Mouse (Mus musculus) kidney, embryonic 14.5 days (tissue): ENCODE data around the gene Rogdi. TPM values are rescaled to one million over a fixed set of nuclear protein-coding genes. Genes with fewer than 3 reads are reported as not detected.

Experiments
- ATAC-seq: fragments of 200-750 bp; cut with Nextera tagmentation; 2 replicates; pipeline ENCODE4 v1.8.0; 2017; ENCODE audit warnings: moderate number of reproducible peaks, mild to moderate bottlenecking, moderate TSS enrichment, moderate library complexity; ENCODE audit not compliant: low FRiP score, low TSS enrichment
- H3K27ac ChIP-seq: fragments of 300-500 bp; sonication (generic); 2 replicates; pipeline ENCODE4 v1.5.1; 2014; ENCODE audit warnings: low read depth, mild to moderate bottlenecking, low read length, moderate library complexity, mixed read lengths
- H3K27me3 ChIP-seq: fragments of 300-500 bp; sonication (generic); 2 replicates; pipeline ENCODE4 v1.6.1; 2014; ENCODE audit warnings: mild to moderate bottlenecking, low read length; ENCODE audit not compliant: control insufficient read depth, insufficient read depth
- H3K36me3 ChIP-seq: fragments of 300-500 bp; sonication (generic); 2 replicates; pipeline ENCODE4 v1.6.1; 2014; ENCODE audit warnings: low read length, mixed read lengths; ENCODE audit not compliant: control insufficient read depth, insufficient read depth
- H3K4me1 ChIP-seq: fragments of 300-500 bp; sonication (generic); 2 replicates; pipeline ENCODE4 v1.6.1; 2014; ENCODE audit warnings: low read length, mixed read lengths; ENCODE audit not compliant: control insufficient read depth, insufficient read depth
- H3K4me2 ChIP-seq: fragments of 300-500 bp; sonication (generic); replicated peaks from 2 replicates; pipeline ENCODE4 v1.6.1; 2014; ENCODE audit warnings: low read depth, mild to moderate bottlenecking, low read length
- H3K4me3 ChIP-seq: fragments of 300-500 bp; sonication (generic); 2 replicates; pipeline ENCODE4 v1.5.1; 2014; ENCODE audit warnings: mild to moderate bottlenecking, low read length
- H3K9ac ChIP-seq: fragments of 300-500 bp; sonication (generic); 2 replicates; pipeline ENCODE4 v1.6.1; 2014; ENCODE audit warnings: low read depth, mild to moderate bottlenecking, low read length, moderate library complexity
- H3K9me3 ChIP-seq: fragments of 300-500 bp; sonication (generic); 2 replicates; pipeline ENCODE4 v1.6.1; 2016; ENCODE audit warnings: low read length; ENCODE audit not compliant: control insufficient read depth
- WGBS: fragments of 180-500 bp; shearing (Covaris S2); extraction: QIAGEN DNeasy Blood & Tissue Kit; methylation state at CpG from one replicate; pipeline ENCODE4 v1.1.7; 2014; 5-methylcytosine and 5-hydroxymethylcytosine counted together
- polyA plus RNA-seq: library from polyadenylated mRNA; unstranded; fragments of >200 nt; fragmentation: Nextera tagmentation; extraction: Ambion mirVana; gene quantifications from 2 replicates; pipeline ENCODE4 v1.2.1, GENCODE M21; 2014

Gene Rogdi
- polyA plus RNA-seq, 1 experiment from 2014 or later, result 86.2 TPM

- Histone ChIP-seq H3K9ac (no peak overlapping the region), H3K4me3 (no peak overlapping the region), H3K27me3 (no peaks in the 10 kb centered on the region), H3K27ac (no peak overlapping the region), H3K4me1 (no peaks in the 10 kb centered on the region), H3K36me3 (peaks cover 99% of the 10 kb centered on the region), H3K4me2 (no peak overlapping the region), H3K9me3 (no peaks in the 10 kb centered on the region)
- ATAC-seq, result no peak
- WGBS, result 70% methylated on average over 2 of the region's 2 CpGs
Observed at GRCm38 (mm10) chr16:5029847-5030246, 16.5 kb upstream of the Rogdi start.

GRCm38 (mm10) chr16:5024021-5024420, 10.7 kb upstream of the Rogdi start:
- 92% methylated on average over 3 of the region's 3 CpGs for WGBS
- Histone ChIP-seq H3K27me3 (no peaks in the 10 kb centered on the region), H3K36me3 (peaks cover 97% of the 10 kb centered on the region), H3K4me1 (no peaks in the 10 kb centered on the region), H3K9ac (no peak overlapping the region), H3K4me2 (no peak overlapping the region), H3K4me3 (no peak overlapping the region), H3K27ac (no peak overlapping the region), H3K9me3 (no peaks in the 10 kb centered on the region)
- no peak for ATAC-seq

GRCm38 (mm10) chr16:5014578-5014977, 1.2 kb upstream of the Rogdi start:
- H3K27ac ChIP-seq, result no peak overlapping the region
- H3K27me3 ChIP-seq, result no peaks in the 10 kb centered on the region
- no peak overlapping the region for H3K9ac ChIP-seq
- H3K9me3 ChIP-seq, result no peaks in the 10 kb centered on the region
- peaks cover 12% of the 10 kb centered on the region for H3K4me1 ChIP-seq
- H3K36me3 ChIP-seq, result peaks cover 57% of the 10 kb centered on the region
- H3K4me2 ChIP-seq, result no peak overlapping the region
- no peak for ATAC-seq
- WGBS, result 91% methylated on average over 4 of the region's 4 CpGs
- H3K4me3 ChIP-seq, result no peak overlapping the region

DNA sequence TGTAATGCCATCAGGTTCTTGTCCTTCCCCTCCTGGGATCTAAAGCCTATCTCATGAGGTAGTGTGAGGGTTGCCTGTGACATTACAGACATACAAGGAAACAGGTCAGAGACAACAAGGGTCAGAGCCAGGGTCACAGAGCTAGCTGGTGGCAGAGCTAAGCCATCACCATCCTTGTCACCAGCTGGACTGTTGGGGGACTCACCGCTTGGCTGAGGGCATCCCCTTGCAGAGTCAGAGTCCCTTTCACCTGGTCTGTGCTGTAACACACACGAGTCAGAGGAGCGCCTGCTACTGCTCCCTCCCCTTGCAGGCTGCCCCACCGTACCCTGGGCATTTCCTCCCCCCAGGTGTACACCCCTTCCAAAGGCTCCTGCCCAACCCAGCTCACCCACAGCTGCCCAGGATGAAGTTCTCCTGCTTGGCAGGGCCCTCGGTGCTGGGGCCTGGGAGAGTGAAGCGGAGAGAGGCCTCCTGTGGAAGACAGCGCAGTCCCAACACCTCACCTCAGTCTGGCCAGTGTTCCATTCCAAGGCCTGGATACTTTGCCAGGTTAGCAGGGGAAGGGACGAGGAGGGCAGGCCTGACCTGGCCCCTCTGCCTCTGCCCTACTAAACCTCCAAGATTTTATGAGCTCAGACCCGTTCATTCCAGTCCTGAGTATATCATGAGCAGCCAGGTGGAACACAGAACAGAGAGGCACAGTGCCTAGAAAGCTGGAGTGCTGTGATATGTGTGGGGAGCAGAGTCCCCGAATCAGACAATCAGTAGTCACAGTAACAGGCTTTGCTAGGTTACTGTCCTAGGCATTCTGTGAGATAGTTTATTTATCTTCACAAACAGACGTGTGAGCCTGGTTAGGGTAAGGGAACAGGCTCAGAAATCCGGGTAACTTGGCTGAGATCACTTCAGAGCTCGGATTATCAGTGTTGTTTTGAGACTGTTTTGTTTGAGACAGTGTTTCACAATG, 1.0 kb downstream of the Rogdi start:
- ATAC-seq, result no peak
- Histone ChIP-seq H3K4me3 (peak overlapping the region; percentile 71), H3K9ac (peak overlapping the region; percentile 74), H3K27me3 (no peaks in the 10 kb centered on the region), H3K9me3 (no peaks in the 10 kb centered on the region), H3K27ac (peak overlapping the region; percentile 51), H3K36me3 (peaks cover 35% of the 10 kb centered on the region), H3K4me2 (peak overlapping the region; percentile 76), H3K4me1 (peaks cover 12% of the 10 kb centered on the region)
- WGBS, result 44% methylated on average over 13 of the region's 13 CpGs

- Histone ChIP-seq H3K36me3 (peaks cover 25% of the 10 kb centered on the region), H3K27me3 (no peaks in the 10 kb centered on the region), H3K9me3 (no peaks in the 10 kb centered on the region), H3K9ac (no peak overlapping the region), H3K4me2 (no peak overlapping the region), H3K4me3 (no peak overlapping the region), H3K4me1 (peaks cover 12% of the 10 kb centered on the region), H3K27ac (no peak overlapping the region)
- WGBS, result 92% methylated on average over 7 of the region's 7 CpGs
- ATAC-seq, result no peak
Observed at GRCm38 (mm10) chr16:5011285-5011684, 2.1 kb downstream of the Rogdi start.

- H3K27me3 ChIP-seq, result no peaks in the 10 kb centered on the region
- peaks cover 17% of the 10 kb centered on the region for H3K36me3 ChIP-seq
- WGBS, result 93% methylated on average over 10 of the region's 10 CpGs
- no peak overlapping the region for H3K4me2 ChIP-seq
- H3K27ac ChIP-seq, result no peak overlapping the region
- H3K4me3 ChIP-seq, result no peak overlapping the region
- peaks cover 12% of the 10 kb centered on the region for H3K4me1 ChIP-seq
- ATAC-seq, result no peak
- H3K9me3 ChIP-seq, result no peaks in the 10 kb centered on the region
- no peak overlapping the region for H3K9ac ChIP-seq
Observed at GRCm38 (mm10) chr16:5010371-5010935, 2.9 kb downstream of the Rogdi start.

- no peak for ATAC-seq
- H3K27ac ChIP-seq, result no peak overlapping the region
- no peak overlapping the region for H3K9ac ChIP-seq
- no peaks in the 10 kb centered on the region for H3K9me3 ChIP-seq
- H3K4me3 ChIP-seq, result no peak overlapping the region
- peaks cover 12% of the 10 kb centered on the region for H3K4me1 ChIP-seq
- peak overlapping the region; percentile 21; the same call in 1 of the 2 replicates for H3K4me2 ChIP-seq
- no peaks in the 10 kb centered on the region for H3K27me3 ChIP-seq
- peaks cover 6% of the 10 kb centered on the region; the same call in 1 of the 2 replicates for H3K36me3 ChIP-seq
- 81% methylated on average over 12 of the region's 12 CpGs for WGBS
Observed at GRCm38 (mm10) chr16:5008076-5008475, 5.3 kb downstream of the Rogdi start.

- Histone ChIP-seq H3K27ac (no peak overlapping the region), H3K27me3 (no peaks in the 10 kb centered on the region), H3K4me1 (peaks cover 8% of the 10 kb centered on the region), H3K4me3 (peak overlapping the region; percentile 6; the same call in 1 of the 2 replicates), H3K9me3 (no peaks in the 10 kb centered on the region), H3K9ac (peak overlapping the region; percentile 28; the same call in 1 of the 2 replicates), H3K36me3 (peaks cover 6% of the 10 kb centered on the region; the same call in 1 of the 2 replicates), H3K4me2 (peak overlapping the region; percentile 21)
- ATAC-seq, result 0 out of 2 replicates have a peak, but pooled peaks have one; percentile 24
- 55% methylated on average over 6 of the region's 6 CpGs for WGBS
Observed at GRCm38 (mm10) chr16:5007492-5007891, 5.9 kb downstream of the Rogdi start.

- no peak within 1 kb of the TSS for H3K27ac ChIP-seq
- H3K4me1 ChIP-seq, result peaks cover 4% of the 10 kb centered on the region
- peak within 1 kb of the TSS; percentile 28; the same call in 1 of the 2 replicates for H3K9ac ChIP-seq
- peaks cover 6% of the 10 kb centered on the region; the same call in 1 of the 2 replicates for H3K36me3 ChIP-seq
- peak within 1 kb of the TSS; percentile 21 for H3K4me2 ChIP-seq
- ATAC-seq, result peak; percentile 70; the same call in 1 of the 2 replicates
- no peaks in the 10 kb centered on the region for H3K9me3 ChIP-seq
- 49% methylated on average over 5 of the region's 5 CpGs for WGBS
- H3K4me3 ChIP-seq, result peak within 1 kb of the TSS; percentile 6; the same call in 1 of the 2 replicates
- H3K27me3 ChIP-seq, result no peaks in the 10 kb centered on the region
Observed at GRCm38 (mm10) chr16:5007067-5007466, 6.3 kb downstream of the Rogdi start, which contains the start of gene Smim22. TSS of gene Smim22 (plus strand) at chr16:5007288.
